Mouse (Mus musculus) right cerebral cortex, postnatal 10 days (tissue): ENCODE data around the gene Bap1.

ENCODE experiments used
- DNase-seq, 2 experiments: peaks; one replicate each; pipeline ENCODE4 v3.0.0; 2021; ENCODE audit warnings: low spot score in 2 of 2

Gene Bap1

DNA sequence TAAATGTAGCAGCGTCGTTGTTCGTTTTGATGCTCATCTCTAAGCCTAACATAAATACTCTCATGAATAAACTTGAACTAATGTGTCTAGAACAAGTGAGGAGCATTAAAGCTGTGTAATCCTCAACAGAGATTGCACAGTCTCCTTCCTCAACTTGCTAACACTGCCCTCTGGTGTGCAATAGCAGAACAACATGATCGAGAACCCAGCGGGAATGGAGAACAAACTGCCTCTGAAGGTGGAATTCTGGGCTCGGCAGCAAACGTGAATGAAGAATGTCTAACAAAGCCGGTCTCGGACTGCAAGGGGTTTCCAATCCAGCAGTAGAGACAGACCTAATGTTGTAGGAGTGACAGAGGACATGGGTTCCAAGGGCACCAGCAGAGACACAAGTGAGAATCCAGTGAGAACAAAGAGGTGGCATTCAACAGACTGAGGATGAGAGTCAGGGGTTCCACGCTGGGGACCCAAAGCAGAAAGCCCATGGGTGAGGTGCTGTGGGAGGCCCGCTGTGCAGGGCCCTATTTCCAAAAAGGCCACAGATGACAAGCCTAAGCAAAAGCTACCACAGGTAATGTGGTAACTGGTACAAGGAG, 17.2 kb upstream of the Bap1 start:
- DNase-seq: peak; percentile 84 to 92

DNA sequence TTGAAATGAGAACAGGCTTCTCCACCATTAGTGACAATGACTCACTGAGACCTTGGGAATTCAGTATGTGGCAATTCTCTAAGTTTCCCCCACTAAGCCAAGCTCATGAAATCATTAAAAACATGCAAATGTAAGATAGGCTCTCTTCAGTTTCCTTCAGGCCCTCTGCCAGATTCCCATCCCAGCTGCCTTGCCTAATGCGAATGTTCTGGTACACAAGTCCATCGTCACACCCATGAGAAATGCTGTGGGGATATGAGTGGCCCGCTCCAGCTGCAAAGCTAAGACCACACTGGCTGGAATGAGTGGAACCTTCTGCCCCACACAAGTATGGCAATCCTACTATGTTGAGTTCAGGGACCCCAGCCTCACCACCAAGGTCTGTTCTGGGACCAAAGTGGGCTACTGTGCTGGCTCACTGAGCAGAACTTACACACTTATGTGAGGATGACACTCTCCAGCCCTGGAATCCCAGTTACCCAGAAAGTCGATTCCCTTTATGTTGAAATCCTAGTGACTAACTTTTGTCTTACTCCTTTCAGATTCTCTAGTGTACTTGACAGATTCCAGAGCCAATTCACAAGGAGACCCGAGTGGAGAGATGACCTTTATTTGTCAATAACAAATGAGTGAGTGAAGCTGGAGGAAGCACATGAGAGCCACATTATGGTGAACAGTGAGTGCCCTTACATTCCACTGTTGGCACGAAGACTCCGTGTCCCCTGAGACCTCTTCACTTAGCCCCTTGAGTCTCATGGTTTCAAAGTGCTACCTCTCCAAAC, 14.0 kb upstream of the Bap1 start:
- no peak for DNase-seq

DNA sequence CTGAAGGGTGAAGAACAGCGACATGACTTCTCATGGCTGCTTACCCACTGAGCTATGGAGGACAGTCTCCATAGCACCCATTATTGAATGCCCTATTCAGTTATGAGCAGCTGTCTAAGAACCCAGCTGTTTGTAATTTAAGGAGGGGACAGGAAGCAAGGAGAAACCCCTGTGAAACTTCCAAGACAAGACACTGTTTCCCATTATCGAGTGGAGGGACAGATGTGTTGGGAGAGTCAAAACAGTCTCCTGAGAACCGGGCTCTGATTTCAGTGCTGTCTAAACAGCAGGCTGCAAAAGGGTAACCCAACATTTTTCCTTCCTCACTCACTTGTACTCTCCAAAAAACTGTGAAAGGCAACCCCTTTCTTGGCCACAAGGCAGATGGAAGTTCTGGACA, 10.7 kb upstream of the Bap1 start:
- no peak for DNase-seq

DNA sequence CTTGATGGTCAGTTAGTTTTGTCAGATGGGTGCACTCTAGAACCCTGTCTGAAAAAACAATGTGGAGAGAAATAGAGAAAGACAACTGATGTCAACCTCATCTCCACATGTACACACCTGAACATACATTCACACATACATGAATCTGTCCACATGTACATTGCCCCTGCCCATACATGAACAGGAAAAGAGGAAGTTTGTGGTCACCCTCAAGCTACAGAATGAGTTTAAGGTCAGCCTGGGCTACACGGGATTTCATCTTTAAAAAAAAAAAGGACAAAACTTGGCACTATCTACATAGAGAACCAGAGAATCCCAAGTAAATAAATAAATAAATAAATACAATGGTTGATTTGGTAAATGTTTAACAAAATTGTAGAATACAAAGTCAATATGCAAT, 6.5 kb upstream of the Bap1 start:
- DNase-seq: no peak

DNA sequence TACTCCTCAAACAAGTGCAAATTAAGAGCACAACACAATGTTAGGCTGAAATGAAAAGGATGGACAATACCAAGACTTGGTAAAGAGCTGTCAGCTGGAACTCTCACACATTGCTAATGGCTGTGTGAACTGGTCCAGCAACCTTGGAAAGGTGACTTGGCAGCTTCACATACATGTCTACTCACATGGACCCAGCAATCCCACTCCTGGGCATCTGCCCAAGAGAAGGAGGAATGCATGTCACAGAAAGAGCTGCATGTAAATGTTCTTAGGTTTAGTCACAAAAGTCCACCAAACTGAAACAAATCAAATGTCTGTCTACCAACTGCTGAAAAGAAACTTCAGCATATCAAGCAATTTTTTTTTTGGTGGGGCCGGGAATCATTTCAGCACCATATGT, 5.3 kb upstream of the Bap1 start:
- no peak for DNase-seq

DNA sequence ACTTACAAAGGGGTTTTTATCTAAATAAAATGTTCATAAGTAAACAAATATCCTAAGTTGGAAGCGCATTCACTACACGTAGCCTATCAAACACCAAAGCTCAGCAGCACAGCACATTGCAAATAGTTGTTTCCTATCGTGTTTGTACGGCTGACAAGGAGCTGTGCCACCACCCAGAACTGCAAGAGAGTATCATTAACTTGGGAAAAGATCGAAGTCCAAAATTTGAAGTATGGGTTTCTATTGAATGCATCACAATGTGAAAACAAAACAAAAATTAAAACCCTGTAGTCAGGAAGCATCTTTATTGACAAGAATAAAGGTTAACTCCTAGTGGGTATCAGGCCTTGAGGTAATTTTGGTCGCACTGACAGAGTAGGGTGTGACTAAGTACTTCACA, 2.9 kb upstream of the Bap1 start:
- no peak for DNase-seq

DNA sequence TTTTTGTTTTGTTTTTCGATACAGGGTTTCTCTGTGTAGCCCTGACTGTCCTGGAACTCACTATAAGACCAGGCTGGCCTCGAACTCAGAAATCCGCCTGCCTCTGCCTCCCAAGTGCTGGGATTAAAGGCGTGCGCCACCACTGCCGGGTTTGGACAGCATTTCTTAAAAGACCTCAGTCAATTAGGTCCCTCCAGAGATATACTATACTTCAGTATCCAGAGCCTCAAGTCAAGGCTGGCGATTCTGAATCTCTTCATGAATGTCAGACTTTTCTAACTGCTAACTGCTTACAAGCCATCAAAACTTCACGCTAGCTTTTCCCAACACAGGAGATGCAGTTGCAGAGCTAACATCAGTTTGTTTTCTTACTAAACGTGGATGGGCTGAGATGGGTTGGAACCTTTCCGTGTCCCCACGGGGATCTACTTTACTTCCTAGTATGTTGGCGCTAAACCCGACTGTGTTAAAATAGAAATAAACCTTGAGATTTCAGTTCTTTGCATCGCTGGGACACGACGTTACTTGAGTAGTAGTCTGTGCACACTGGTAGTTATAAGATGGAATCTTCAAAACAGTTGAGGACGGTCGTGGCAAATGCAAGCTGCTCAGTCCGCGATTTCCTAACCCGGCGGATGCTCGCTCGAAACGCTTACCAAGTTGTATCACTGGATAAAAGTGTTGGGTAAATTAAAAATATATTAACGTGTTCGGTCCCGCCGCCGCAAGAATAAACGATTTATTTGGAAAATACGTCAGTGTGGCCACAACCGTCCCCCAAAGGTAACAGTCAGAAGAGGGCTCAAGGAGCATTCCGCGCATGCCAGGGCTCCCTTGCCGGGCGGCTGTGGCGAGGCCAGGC, 797 bp upstream of the Bap1 start:
- no peak for DNase-seq

DNA sequence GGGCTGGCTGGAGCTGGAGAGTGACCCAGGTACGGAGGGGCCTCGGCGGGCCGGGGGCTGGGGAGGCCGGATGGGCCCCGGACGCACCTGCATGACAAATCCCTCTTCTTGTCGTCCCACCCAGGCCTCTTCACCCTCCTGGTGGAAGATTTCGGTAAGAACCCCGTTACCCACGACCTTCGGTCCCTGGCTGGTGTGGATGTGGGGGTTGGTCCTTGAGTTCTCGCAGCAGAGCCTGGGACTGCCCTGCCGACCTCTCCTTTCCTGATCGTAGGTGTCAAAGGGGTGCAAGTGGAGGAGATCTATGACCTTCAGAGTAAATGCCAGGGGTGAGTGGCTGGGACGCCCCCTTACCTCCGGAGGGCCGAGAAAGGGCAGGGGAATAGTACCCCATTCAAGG, 376 bp downstream of the Bap1 start:
- DNase-seq: no peak

DNA sequence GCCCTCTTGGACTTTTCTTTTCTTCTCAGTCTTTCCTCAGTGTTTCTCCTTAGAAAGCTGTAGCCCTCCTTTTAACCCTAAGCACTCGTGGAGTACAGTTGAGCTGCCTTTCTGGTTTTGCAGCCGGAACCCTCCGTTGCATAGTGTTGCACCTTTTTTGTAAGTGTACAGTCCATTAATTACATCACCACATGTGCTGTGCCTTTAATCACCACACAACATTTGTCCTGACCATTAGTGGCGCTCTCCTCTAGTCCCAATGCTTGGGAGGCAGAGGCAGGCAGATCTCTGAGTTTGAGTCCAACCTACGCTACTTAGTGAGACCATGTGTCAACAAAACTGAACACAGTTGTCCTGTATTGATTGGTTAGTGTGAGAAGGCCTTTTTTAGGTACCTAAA, 841 bp downstream of the Bap1 start:
- DNase-seq: no peak

DNA sequence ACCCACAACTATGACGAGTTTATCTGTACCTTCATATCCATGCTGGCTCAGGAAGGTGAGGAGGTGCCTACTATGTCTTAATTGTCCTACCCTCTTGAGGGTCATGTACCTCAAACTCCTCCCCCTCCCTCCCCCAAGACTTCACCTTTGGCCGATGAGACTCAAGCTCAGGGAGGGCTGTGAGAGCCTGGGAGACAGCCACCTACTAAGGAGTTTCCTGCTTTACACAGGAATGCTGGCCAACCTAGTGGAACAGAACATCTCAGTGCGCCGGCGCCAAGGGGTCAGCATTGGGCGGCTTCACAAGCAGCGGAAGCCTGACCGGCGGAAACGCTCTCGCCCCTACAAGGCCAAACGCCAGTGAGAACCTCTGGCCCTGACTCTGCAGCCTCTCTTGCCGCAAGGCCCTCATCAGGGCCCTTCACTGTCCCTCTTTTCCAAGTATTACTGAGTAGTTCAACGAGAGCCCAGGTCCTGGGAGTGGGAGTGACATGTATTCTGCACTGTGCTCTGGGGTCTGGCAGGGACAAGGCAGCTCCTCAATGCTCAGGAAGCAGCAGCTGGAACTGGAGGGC, 7.3 kb downstream of the Bap1 start:
- DNase-seq: no peak

DNA sequence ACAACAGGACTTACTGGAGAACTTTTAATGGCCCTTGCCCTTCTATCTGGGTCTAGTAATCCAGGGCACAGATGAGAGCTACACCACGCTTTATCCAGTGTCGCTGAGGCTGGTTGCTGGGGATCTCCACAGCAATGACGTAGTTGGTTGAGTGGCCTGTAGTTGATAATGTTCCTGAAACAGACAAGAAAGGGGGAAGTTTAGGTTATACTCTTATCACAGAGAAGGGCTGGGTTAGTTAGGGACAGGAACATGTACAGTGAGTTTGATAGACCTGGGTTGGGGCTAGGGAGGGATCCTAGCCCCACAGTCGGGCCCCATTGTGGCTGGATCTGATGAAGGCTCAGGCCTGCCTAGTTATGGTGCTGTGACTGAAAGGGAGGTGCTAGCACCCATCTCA, 9.1 kb downstream of the Bap1 start:
- no peak for DNase-seq

DNA sequence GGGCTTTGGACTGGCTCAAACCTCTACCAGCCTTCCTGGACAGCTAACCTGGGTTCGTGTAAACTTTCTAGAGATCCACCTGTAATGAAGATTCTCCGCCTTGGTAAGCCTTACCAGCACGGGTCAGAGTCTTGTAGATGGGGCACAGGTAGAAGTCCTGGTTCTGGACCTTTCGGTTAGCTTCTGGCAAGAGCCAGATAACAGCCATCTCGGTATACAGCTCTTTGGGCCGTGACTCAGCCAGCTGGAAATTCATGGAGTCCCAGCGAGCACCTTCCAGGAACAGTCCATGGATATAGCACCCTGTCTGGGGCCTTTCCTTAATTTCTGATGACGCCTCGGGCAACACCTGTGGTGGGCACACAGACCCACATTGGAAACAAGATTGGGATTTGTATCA, 9.7 kb downstream of the Bap1 start:
- DNase-seq: no peak

DNA sequence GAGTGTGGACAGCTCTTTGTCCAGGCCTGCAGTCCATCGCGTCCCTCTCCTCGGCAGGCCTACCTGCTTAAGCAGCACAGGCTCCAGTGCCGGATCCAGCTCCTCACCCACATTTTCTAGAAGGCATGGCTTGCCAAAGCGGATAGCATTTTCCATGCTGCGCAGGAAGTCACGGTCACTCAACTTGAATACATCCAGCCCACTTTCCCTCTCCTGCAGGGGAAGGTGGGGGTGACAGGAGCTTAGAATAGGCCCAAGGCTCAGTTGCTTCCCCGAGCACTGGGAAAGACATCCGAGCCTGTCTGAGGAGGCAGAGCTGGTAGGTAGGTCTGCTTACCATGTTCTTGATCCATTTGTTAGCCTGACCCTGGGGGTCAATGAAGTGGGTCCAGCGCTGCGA, 16.4 kb downstream of the Bap1 start:
- peak in 1 of 2 experiments; percentile 33 for DNase-seq

DNA sequence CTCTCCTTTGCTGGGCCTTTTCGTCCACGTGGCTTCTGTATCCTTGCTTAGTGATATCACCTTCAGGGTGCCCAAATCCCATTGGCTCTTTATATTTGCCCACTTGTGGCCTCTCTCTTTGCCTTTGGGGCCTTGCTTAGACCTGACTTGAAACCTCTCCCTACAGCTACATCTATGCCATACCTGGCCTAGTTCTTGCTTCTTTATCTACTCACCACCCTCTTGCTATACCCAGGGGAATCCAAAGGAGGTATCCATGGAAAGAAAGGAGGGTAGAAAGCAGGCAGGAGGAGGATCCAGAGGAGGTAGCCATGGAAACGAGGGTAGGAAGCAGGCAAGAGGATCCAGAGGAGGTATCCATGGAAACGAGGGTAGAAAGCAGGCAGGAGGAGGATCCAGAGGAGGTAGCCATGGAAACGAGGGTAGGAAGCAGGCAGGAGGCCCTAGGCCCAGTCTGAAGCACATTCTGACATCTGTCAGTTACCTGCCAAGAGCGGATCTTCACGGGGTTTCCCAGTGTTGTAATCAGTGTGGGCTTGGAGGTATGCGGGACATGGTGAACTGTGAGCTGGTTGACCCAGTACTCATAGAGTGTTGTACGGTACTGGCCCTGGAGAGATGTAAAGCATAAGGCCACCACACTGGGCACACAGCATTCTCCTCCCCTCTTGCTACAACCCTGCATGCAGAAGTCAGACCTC, 17.2 kb downstream of the Bap1 start:
- peak; percentile 67 to 87 for DNase-seq

DNA sequence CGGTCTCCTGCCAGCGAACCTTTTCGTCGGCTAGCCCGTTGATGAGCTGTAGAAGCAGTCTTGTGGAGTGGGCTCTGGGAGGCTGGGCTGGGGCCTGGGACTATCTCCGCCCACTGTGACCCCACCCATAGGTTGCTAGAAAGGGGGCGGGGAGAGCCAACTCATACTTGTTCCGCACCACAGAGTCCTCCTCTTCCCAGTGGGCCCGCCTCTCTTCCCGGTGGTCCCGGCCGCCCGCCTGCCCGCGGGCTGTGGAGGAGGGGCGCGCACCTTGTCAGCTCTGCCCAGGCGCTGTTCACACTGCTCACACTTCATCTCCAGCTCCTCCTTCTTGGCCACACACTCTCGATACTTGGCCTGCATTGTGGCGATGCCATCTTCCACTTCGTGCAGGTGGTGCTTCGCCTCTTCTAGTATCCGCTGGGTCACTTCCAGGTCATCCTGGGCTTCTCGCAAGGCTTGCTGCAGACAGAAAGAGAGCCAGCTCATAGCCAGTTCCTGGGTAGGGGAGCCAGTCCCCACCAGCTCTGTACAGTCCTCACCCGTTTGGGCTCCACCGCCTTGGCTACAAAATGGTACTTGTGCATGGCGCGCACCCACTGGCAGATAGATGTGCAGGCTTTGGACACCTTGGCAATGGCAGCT, 18.3 kb downstream of the Bap1 start:
- peak; percentile 76 for DNase-seq

DNA sequence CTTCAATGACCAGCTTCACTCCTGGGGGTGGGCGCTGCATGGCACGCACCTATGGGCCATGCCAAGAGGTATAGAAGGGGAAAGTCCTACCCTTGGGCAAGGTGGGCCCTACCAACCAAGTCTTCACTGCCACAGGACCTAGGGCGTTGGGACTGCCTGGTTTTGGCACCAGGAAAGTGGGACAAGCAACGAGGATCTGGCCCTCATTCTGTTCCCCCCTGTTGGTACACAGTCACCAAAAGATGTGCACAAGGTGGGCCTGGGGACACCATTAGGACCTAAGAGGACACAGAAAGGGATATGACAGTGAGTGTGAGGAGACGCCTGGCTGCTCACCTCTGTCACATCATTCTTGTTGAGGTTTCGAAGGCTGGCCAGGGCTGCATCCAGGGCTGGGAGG, 19.9 kb downstream of the Bap1 start:
- no peak for DNase-seq

DNA sequence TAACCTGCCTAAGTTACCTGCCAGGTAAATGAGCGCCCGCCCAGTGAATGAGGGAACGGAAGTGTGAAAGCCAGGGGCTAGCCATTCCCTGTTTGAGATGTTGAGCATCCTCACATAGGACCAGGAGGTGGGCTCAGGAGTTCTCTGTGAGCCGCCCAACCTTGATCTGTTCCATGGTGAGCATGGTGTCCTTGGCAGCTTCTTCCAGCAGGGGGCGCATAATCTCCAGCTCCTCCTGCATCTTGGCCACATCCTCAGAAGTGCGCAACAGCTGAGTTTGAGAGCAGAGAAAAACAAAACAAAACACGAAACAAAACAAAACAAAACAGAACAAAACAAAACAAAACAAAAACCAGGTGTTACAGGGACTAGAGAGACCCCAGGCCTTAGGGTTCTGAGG, 20.9 kb downstream of the Bap1 start:
- peak; percentile 82 to 87 for DNase-seq

DNA sequence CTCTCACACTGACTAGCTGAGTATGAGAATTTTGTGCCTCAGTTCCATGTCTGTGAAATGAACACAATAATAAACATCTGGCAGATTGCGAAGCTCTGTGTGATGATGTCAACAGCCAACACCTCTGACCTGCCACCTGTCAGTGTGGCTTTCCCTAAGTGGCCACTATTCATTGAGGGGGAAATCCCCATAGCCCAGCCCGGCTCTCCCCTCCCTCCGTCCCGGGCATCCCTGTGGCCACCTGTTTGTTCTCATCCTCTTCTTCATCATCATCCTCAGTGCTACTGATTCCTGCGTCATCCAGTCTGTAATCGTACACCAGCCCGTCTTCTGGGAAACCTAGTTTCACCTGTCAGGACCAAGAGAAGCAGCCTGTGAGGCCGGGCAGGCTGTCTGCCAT, 34.5 kb downstream of the Bap1 start:
- no peak for DNase-seq
